Mouse (Mus musculus): Measurements from ENCODE around the gene Cgnl1. TPM values are rescaled to one million over a fixed set of nuclear protein-coding genes. Genes with fewer than 3 reads are reported as not detected.

Cgnl1 gene
- polyA plus RNA-seq, 1 experiment from 2014 or later = 4.6 TPM

DNA sequence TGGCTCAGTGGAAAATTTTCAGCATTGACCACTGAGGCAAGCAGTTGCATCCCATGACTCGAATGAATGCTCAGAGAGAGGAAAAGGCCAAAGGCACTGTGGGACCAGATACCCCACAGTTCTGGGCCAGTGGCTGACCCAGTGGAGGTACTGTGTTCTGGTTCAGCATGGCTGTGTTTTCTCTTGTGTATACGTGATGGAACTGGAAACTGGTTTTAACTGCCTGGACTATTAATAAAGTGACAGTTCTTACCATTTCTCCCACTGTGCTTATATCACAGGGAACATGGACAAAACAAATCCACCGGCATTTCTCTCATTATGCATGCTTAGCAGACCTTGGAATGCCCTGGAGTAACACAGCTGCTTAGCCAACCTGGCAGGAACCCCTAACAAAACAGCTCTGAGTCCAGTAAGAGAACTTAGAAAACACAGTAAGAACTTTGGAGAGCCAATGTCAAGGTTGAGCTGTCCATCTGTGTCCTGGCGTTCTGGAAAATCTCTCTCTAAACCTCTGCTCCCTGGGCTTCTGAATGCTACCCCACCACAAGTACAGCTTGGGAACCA is 131.0 kb downstream of the Cgnl1 start:
- ATAC-seq (ENCODE audit: low FRiP score) = no peak

GRCm38 (mm10) chr9:71638198-71638597 is 133.2 kb downstream of the Cgnl1 start:
- ATAC-seq (ENCODE audit: low FRiP score) (no peak), DNase-seq (ENCODE audit: low spot score, missing footprints) (no peak)
- Histone ChIP-seq H3K9ac (ENCODE audit: low read length) (no peak overlapping the region), H3K4me2 (no peak overlapping the region), H3K4me1 (ENCODE audit: control insufficient read depth, insufficient read depth, low read length) (0 out of 2 replicates have a peak, but pooled peaks cover 3% of the 10 kb centered on the region), H3K27me3 (ENCODE audit: control insufficient read depth, insufficient read depth, low read length) (no peaks in the 10 kb centered on the region), H3K36me3 (ENCODE audit: control insufficient read depth, insufficient read depth, low read length) (no peaks in the 10 kb centered on the region), H3K9me3 (ENCODE audit: control insufficient read depth, low read length) (peaks cover 3% of the 10 kb centered on the region; the same call in 1 of the 2 replicates), H3K27ac (ENCODE audit: low read depth, low read length) (no peak overlapping the region), H3K4me3 (ENCODE audit: low read depth, low read length) (no peak overlapping the region)
- 76% methylated on average over 11 of the region's 11 CpGs for WGBS

More for the DNA sequence above, 131.0 kb downstream of the Cgnl1 start:
- Histone ChIP-seq H3K9ac (ENCODE audit: low read length) (no peak overlapping the region), H3K4me2 (no peak overlapping the region), H3K27ac (ENCODE audit: low read depth, low read length) (no peak overlapping the region), H3K36me3 (ENCODE audit: control insufficient read depth, insufficient read depth, low read length) (no peaks in the 10 kb centered on the region), H3K4me3 (ENCODE audit: low read depth, low read length) (no peak overlapping the region), H3K9me3 (ENCODE audit: control insufficient read depth, low read length) (peaks cover 3% of the 10 kb centered on the region; the same call in 1 of the 2 replicates), H3K4me1 (ENCODE audit: control insufficient read depth, insufficient read depth, low read length) (0 out of 2 replicates have a peak, but pooled peaks cover 3% of the 10 kb centered on the region), H3K27me3 (ENCODE audit: control insufficient read depth, insufficient read depth, low read length) (no peaks in the 10 kb centered on the region)
- 76% methylated on average over 4 of the region's 4 CpGs for WGBS
- no peak for DNase-seq (ENCODE audit: low spot score, missing footprints)

DNA sequence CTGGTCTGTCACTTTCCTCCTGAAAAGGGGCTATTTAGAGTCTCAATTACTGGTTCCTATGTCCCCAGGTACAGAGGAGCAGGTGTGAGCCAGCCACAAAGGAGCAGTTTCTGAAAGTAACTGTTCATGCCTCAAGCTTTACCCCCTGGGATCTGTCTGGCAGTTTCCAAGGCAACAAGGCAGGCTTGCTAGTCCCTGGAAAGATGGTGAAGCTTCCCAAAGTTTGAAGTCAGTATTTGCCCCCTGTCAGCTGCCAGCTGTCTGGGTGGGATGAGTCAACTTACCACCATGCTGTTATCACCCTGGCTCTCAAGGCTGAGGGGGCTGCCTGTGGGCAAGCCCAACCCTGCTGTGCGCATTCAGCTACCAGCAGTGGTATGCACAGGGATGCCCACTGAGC is 134.5 kb downstream of the Cgnl1 start:
- 89% methylated on average over 1 of the region's 1 CpGs for WGBS
- Histone ChIP-seq H3K4me2 (no peak overlapping the region), H3K27ac (ENCODE audit: low read depth, low read length) (no peak overlapping the region), H3K36me3 (ENCODE audit: control insufficient read depth, insufficient read depth, low read length) (no peaks in the 10 kb centered on the region), H3K27me3 (ENCODE audit: control insufficient read depth, insufficient read depth, low read length) (no peaks in the 10 kb centered on the region), H3K4me3 (ENCODE audit: low read depth, low read length) (no peak overlapping the region), H3K9ac (ENCODE audit: low read length) (no peak overlapping the region), H3K9me3 (ENCODE audit: control insufficient read depth, low read length) (no peaks in the 10 kb centered on the region), H3K4me1 (ENCODE audit: control insufficient read depth, insufficient read depth, low read length) (0 out of 2 replicates have a peak, but pooled peaks cover 3% of the 10 kb centered on the region)
- DNase-seq (ENCODE audit: low spot score, missing footprints) (no peak), ATAC-seq (ENCODE audit: low FRiP score) (no peak)

- DNase-seq (ENCODE audit: low spot score, missing footprints) (no peak), ATAC-seq (ENCODE audit: low FRiP score) (no peak)
- no peak overlapping the region for H3K27ac ChIP-seq (ENCODE audit: low read depth, low read length)
- WGBS = 85% methylated on average over 1 of the region's 1 CpGs
- H3K27me3 ChIP-seq (ENCODE audit: control insufficient read depth, insufficient read depth, low read length) = no peaks in the 10 kb centered on the region
- no peak overlapping the region for H3K9ac ChIP-seq (ENCODE audit: low read length)
- H3K9me3 ChIP-seq (ENCODE audit: control insufficient read depth, low read length) = no peaks in the 10 kb centered on the region
- H3K36me3 ChIP-seq (ENCODE audit: control insufficient read depth, insufficient read depth, low read length) = no peaks in the 10 kb centered on the region
- 0 out of 2 replicates have a peak, but pooled peaks cover 3% of the 10 kb centered on the region for H3K4me1 ChIP-seq (ENCODE audit: control insufficient read depth, insufficient read depth, low read length)
- no peak overlapping the region for H3K4me2 ChIP-seq
- H3K4me3 ChIP-seq (ENCODE audit: low read depth, low read length) = no peak overlapping the region
Observed at GRCm38 (mm10) chr9:71635627-71636026, 135.8 kb downstream of the Cgnl1 start.

DNA sequence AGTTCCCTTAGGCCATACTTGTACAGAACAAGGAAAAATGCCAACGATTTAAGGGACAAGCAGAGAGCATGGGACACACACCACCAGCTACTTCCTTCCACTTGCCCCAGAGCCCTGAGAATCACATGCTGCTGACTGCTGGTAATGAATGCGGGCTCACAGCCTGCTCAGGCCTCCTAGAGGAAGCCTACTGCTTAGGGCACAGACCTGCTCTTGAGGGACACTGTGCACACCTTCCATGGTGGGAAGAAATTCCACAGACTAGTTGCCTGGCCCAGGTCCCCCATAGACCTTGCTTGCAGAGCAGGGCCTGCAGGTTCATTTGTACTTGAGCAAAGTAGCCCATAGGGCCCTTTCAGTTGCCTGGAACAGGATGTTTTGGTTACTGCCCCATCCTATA is 136.5 kb downstream of the Cgnl1 start:
- WGBS = 88% methylated on average over 2 of the region's 2 CpGs
- Histone ChIP-seq H3K4me1 (ENCODE audit: control insufficient read depth, insufficient read depth, low read length) (0 out of 2 replicates have a peak, but pooled peaks cover 3% of the 10 kb centered on the region), H3K27me3 (ENCODE audit: control insufficient read depth, insufficient read depth, low read length) (no peaks in the 10 kb centered on the region), H3K4me3 (ENCODE audit: low read depth, low read length) (no peak overlapping the region), H3K9ac (ENCODE audit: low read length) (no peak overlapping the region), H3K9me3 (ENCODE audit: control insufficient read depth, low read length) (no peaks in the 10 kb centered on the region), H3K27ac (ENCODE audit: low read depth, low read length) (no peak overlapping the region), H3K36me3 (ENCODE audit: control insufficient read depth, insufficient read depth, low read length) (no peaks in the 10 kb centered on the region), H3K4me2 (no peak overlapping the region)
- no peak for DNase-seq (ENCODE audit: low spot score, missing footprints)
- ATAC-seq (ENCODE audit: low FRiP score) = no peak

DNA sequence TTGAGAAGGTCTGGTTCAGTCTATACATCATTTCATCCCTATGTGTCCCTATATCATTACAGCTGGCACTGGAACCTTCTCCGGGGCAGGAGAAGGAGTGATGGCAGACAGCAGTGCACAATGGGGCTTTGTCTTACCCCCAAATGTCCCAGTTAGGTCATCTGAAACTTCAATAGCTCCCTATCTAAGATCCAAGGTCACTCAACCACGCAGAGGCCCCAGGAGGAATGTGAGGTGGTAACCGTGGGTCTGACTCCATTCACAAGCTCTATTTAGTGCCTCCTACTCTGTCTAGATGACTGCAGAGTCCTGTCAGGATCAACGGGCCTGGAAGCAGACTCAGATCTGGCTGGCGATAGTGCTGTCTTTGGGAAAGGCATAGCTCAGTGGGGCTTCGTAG is 142.5 kb downstream of the Cgnl1 start:
- no peaks in the 10 kb centered on the region for H3K27me3 ChIP-seq (ENCODE audit: control insufficient read depth, insufficient read depth, low read length)
- no peak overlapping the region for H3K4me3 ChIP-seq (ENCODE audit: low read depth, low read length)
- no peaks in the 10 kb centered on the region for H3K36me3 ChIP-seq (ENCODE audit: control insufficient read depth, insufficient read depth, low read length)
- H3K9me3 ChIP-seq (ENCODE audit: control insufficient read depth, low read length) = no peaks in the 10 kb centered on the region
- H3K4me2 ChIP-seq = no peak overlapping the region
- WGBS = 58% methylated on average over 6 of the region's 6 CpGs
- H3K9ac ChIP-seq (ENCODE audit: low read length) = no peak overlapping the region
- H3K27ac ChIP-seq (ENCODE audit: low read depth, low read length) = no peak overlapping the region
- DNase-seq (ENCODE audit: low spot score, missing footprints) (no peak), ATAC-seq (ENCODE audit: low FRiP score) (no peak)
- H3K4me1 ChIP-seq (ENCODE audit: control insufficient read depth, insufficient read depth, low read length) = no peaks in the 10 kb centered on the region

- Histone ChIP-seq H3K4me2 (no peak overlapping the region), H3K4me3 (ENCODE audit: low read depth, low read length) (no peak overlapping the region), H3K27ac (ENCODE audit: low read depth, low read length) (no peak overlapping the region), H3K9ac (ENCODE audit: low read length) (no peak overlapping the region), H3K4me1 (ENCODE audit: control insufficient read depth, insufficient read depth, low read length) (no peaks in the 10 kb centered on the region), H3K36me3 (ENCODE audit: control insufficient read depth, insufficient read depth, low read length) (no peaks in the 10 kb centered on the region), H3K9me3 (ENCODE audit: control insufficient read depth, low read length) (no peaks in the 10 kb centered on the region), H3K27me3 (ENCODE audit: control insufficient read depth, insufficient read depth, low read length) (no peaks in the 10 kb centered on the region)
- DNase-seq (ENCODE audit: low spot score, missing footprints) (no peak), ATAC-seq (ENCODE audit: low FRiP score) (no peak)
- 81% methylated on average over 6 of the region's 6 CpGs for WGBS
Observed at GRCm38 (mm10) chr9:71628286-71628685, 143.1 kb downstream of the Cgnl1 start.

DNA sequence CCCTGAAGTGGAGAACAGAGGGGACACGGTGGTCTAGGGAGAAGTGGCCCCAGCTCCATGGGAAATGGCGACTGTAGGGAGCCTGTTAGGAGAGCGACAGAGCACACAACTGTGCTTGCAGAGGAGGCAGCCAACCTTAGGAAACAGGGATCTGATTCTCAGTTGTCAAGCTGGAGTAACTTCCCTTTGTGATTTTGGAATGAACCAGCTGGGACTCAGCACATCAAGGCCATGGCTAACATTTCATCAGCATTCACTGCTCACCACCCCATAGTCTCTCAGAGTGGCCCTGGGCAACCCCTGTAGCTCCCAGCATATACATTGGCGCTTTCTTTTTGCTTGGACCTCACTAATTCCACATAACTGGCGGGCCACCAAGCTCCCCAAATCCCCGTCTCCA is 145.4 kb downstream of the Cgnl1 start:
- 83% methylated on average over 6 of the region's 6 CpGs for WGBS
- Histone ChIP-seq H3K9me3 (ENCODE audit: control insufficient read depth, low read length) (no peaks in the 10 kb centered on the region), H3K4me1 (ENCODE audit: control insufficient read depth, insufficient read depth, low read length) (no peaks in the 10 kb centered on the region), H3K27me3 (ENCODE audit: control insufficient read depth, insufficient read depth, low read length) (no peaks in the 10 kb centered on the region), H3K27ac (ENCODE audit: low read depth, low read length) (no peak overlapping the region), H3K4me3 (ENCODE audit: low read depth, low read length) (no peak overlapping the region), H3K4me2 (no peak overlapping the region), H3K9ac (ENCODE audit: low read length) (no peak overlapping the region), H3K36me3 (ENCODE audit: control insufficient read depth, insufficient read depth, low read length) (no peaks in the 10 kb centered on the region)
- no peak for DNase-seq (ENCODE audit: low spot score, missing footprints)
- ATAC-seq (ENCODE audit: low FRiP score) = no peak

DNA sequence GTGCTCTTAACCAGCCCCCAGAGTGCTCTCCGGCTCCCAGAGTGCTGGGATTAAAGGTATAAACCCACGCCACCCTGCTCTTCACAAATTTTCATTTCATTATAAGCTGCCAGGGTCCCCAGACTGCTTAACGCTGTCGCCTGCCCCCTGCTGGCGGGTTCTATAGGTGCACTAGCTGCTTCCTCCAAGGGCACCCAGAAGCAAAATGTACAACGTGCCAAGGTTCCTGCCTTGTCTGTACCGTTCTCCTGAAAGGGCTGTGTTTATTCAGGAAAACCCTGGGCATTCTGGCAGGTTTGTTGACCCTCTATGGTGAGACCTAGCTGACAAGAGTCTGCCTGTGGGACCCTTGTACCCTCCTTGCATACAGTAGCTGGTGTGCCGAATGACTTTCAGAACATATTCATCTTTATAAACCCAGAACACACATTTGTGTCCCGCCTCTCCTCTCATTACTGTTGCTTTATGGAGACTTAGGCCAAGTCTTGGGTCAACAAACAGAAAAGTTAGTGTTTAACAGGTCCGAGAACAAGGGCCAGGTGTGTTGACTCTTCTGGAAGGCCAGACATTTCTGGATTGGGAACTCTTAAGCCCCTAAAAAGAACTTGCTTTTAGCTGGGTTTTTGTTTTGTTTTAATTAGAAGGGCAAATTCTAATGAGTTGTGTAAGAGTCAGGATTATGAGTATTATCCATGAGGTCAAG is 146.5 kb downstream of the Cgnl1 start:
- Histone ChIP-seq H3K4me3 (ENCODE audit: low read depth, low read length) (no peak overlapping the region), H3K9ac (ENCODE audit: low read length) (no peak overlapping the region), H3K9me3 (ENCODE audit: control insufficient read depth, low read length) (no peaks in the 10 kb centered on the region), H3K36me3 (ENCODE audit: control insufficient read depth, insufficient read depth, low read length) (no peaks in the 10 kb centered on the region), H3K4me2 (no peak overlapping the region), H3K27ac (ENCODE audit: low read depth, low read length) (no peak overlapping the region), H3K27me3 (ENCODE audit: control insufficient read depth, insufficient read depth, low read length) (no peaks in the 10 kb centered on the region), H3K4me1 (ENCODE audit: control insufficient read depth, insufficient read depth, low read length) (no peaks in the 10 kb centered on the region)
- ATAC-seq (ENCODE audit: low FRiP score) (no peak), DNase-seq (ENCODE audit: low spot score, missing footprints) (peak; percentile 89)
- 48% methylated on average over 10 of the region's 10 CpGs for WGBS

Measured in midbrain, embryonic 11.5 days (tissue).